In the genomic region with DNA sequence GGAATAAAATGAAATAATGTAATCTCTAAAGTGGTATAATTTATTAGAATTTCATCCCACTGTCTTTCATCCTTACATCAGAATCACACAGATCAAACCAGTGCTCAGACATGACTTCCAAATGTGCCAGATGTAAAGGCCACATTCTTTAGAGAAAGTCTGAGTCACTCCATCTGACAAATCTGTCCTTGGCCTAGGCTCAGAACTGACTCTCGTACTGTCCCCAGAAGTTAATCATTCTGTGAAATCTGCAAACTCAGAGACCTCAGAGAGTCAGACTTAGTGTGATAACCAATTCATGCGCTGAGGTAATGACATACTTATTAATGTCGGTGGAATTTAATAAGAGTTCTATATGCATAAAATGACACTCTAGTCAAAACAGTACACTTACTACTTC, we compare ENCODE assay signal across 27 mouse cellular contexts. TPM values are rescaled to one million over a fixed set of nuclear protein-coding genes. Genes with fewer than 3 reads are reported as not detected.
"Had no signal": no experiment of that assay in that cellular context is flagged by ENCODE, and none has a peak within 500 bp of the region (broad histone marks: within the 10 kb centered on the region; RNA-seq: fewer than 3 reads in every experiment).

No protein-coding gene starts in this region.

- H3K4me1 ChIP-seq: midbrain, embryonic 10.5 days; midbrain, embryonic 12.5 days; neural tube, embryonic 13.5 days; neural tube, embryonic 15.5 days had no signal

- H3K9ac ChIP-seq: lung, embryonic 14.5 days; midbrain, embryonic 12.5 days; neural tube, embryonic 13.5 days; neural tube, embryonic 15.5 days had no signal

- H3K4me3 ChIP-seq: midbrain, embryonic 10.5 days; midbrain, embryonic 12.5 days; myocyte; neural tube, embryonic 13.5 days; neural tube, embryonic 15.5 days had no signal

- H3K4me2 ChIP-seq: lung, embryonic 14.5 days; midbrain, embryonic 12.5 days; neural tube, embryonic 13.5 days; neural tube, embryonic 15.5 days had no signal

- ATAC-seq: midbrain, embryonic 16.5 days had no signal

- H3K9me3 ChIP-seq: midbrain, embryonic 12.5 days; neural tube, embryonic 13.5 days; neural tube, embryonic 15.5 days had no signal

- DNase-seq: lung, adult 18-20 months; lung, embryonic 14.5 days; lung, postnatal 14 days; lung, postnatal 4 days; midbrain, embryonic 14.5 days; retina, postnatal 1 day; right cerebral cortex, adult 18-20 months; right cerebral cortex, postnatal 25 days; right cerebral cortex, postnatal 4 days; spleen, adult 18-20 months; thymus, adult 18-20 months; thymus, postnatal 14 days; thymus, postnatal 36 days had no signal

- H3K27ac ChIP-seq: midbrain, embryonic 10.5 days; midbrain, embryonic 12.5 days; neural tube, embryonic 13.5 days; neural tube, embryonic 15.5 days had no signal

- H3K27me3 ChIP-seq: neural tube, embryonic 13.5 days; neural tube, embryonic 15.5 days had no signal

- H3K36me3 ChIP-seq: midbrain, embryonic 10.5 days; midbrain, embryonic 12.5 days; neural tube, embryonic 13.5 days; neural tube, embryonic 15.5 days had no signal

RNA-seq across cellular contexts. Expression of gene Krtap6-2, which starts 3.6 kb away (rescaled TPM):
- total RNA-seq: megakaryocyte, adult 5-6 weeks; megakaryocyte-erythroid progenitor cell, adult 5-6 weeks had no signal
- polyA plus RNA-seq: lung, embryonic 14.5 days; lung, embryonic 16.5 days; midbrain, embryonic 10.5 days; midbrain, embryonic 12.5 days; midbrain, embryonic 14.5 days; midbrain, embryonic 16.5 days; myocyte; neural tube, embryonic 11.5 days; neural tube, embryonic 13.5 days; neural tube, embryonic 15.5 days; small intestine, adult 2 months; stomach, embryonic 14.5 days; stomach, embryonic 16.5 days; thymus, postnatal 0 days had no signal

RNA-seq across cellular contexts. Expression of gene Krtap21-1, which starts 12.6 kb away (rescaled TPM):
- total RNA-seq: megakaryocyte, adult 5-6 weeks; megakaryocyte-erythroid progenitor cell, adult 5-6 weeks had no signal
- polyA plus RNA-seq: lung, embryonic 14.5 days; lung, embryonic 16.5 days; midbrain, embryonic 10.5 days; midbrain, embryonic 12.5 days; midbrain, embryonic 14.5 days; midbrain, embryonic 16.5 days; myocyte; neural tube, embryonic 11.5 days; neural tube, embryonic 13.5 days; neural tube, embryonic 15.5 days; small intestine, adult 2 months; stomach, embryonic 14.5 days; stomach, embryonic 16.5 days; thymus, postnatal 0 days had no signal
